Mouse (Mus musculus) left cerebral cortex, postnatal 4 days (tissue): ENCODE data around the gene Zranb1. TPM values are rescaled to one million over a fixed set of nuclear protein-coding genes. Genes with fewer than 3 reads are reported as not detected.
A peak's percentile ranks its signal among the peaks of the same experiment; 100 is the strongest.

Source experiments
- DNase-seq: peaks from one replicate; pipeline ENCODE4 v3.0.0-alpha.2; 2022
- intact Hi-C: fragments of 180-260 bp; cut with DNase I; formaldehyde crosslinking; loops from one replicate; pipeline ENCODE4 v1.15.1; 2025
- total RNA-seq, 2 experiments: library from RNA; stranded (reverse); gene quantifications; 2 replicates each; pipeline ENCODE4 v1.2.3; 2021

Gene Zranb1
- total RNA-seq, 2 experiments from 2014 or later = 55.0 to 58.3 TPM

GRCm38 (mm10) chr7:133029004-133029403, 98.1 kb downstream of the Zranb1 start:
- intact Hi-C loops = no loop called here
- DNase-seq = no peak

GRCm38 (mm10) chr7:133029496-133030047, 98.6 kb downstream of the Zranb1 start:
- intact Hi-C loops = loop anchor here (5.0 kb wide), 1 partner anchor 88 kb away; no protein-coding TSS in a partner anchor

GRCm38 (mm10) chr7:133032589-133033203, 101.8 kb downstream of the Zranb1 start:
- DNase-seq = peak; percentile 65
- intact Hi-C loops = loop anchor here (2.0 to 5.0 kb wide), 2 partner anchors 85 to 604 kb away; partner anchors contain the start of gene Edrf1

More at GRCm38 (mm10) chr7:133029496-133030047, 98.6 kb downstream of the Zranb1 start:
- no peak for DNase-seq

- intact Hi-C loops = loop anchor here (5.0 kb wide), 1 partner anchor 586 kb away; no protein-coding TSS in a partner anchor
- no peak for DNase-seq
Measured at GRCm38 (mm10) chr7:133035901-133036300, 105.0 kb downstream of the Zranb1 start.

Other genes with a start within 250 kb of the Zranb1 start
- 10 to 100 TPM; 13.4 to 13.8 TPM for gene Fam53b, start 117.3 kb upstream of the Zranb1 start, total RNA-seq
- gene Eef1akmt2, start 78.5 kb upstream of the Zranb1 start, total RNA-seq = 10 to 100 TPM; 41.2 to 41.6 TPM
- 10 to 100 TPM; 27.5 to 29.9 TPM for gene Abraxas2, start 71.9 kb upstream of the Zranb1 start, total RNA-seq
- 10 to 100 TPM; 35.8 to 40.8 TPM for gene Fgfr2, start 192.2 kb downstream of the Zranb1 start, total RNA-seq
- 10 to 100 TPM; 41.0 to 48.8 TPM for gene Ctbp2, start 193.2 kb downstream of the Zranb1 start, total RNA-seq